Mouse (Mus musculus) hindbrain, embryonic 12.5 days (tissue): Measurements from ENCODE around the gene Psen1. TPM values are rescaled to one million over a fixed set of nuclear protein-coding genes. Genes with fewer than 3 reads are reported as not detected.

Experiments used
- polyA plus RNA-seq: library from polyadenylated mRNA; unstranded; fragments of >200 nt; fragmentation: Nextera tagmentation; extraction: Ambion mirVana; gene quantifications from 2 replicates; pipeline ENCODE4 v1.2.1, GENCODE M21; 2016

The Psen1 gene
- polyA plus RNA-seq, 1 experiment from 2014 or later = 80.0 TPM

Other genes with a start within 250 kb of the Psen1 start
- 18.0 and 21.6 TPM in 2 replicates for gene Dpf3, start 200.4 kb upstream of the Psen1 start, polyA plus RNA-seq
- gene Dcaf4, start 167.7 kb upstream of the Psen1 start, polyA plus RNA-seq = 28.2 and 29.9 TPM in 2 replicates
- 35.0 and 37.7 TPM in 2 replicates for gene Zfyve1, start 90.9 kb upstream of the Psen1 start, polyA plus RNA-seq
- gene Rbm25, start 56.9 kb upstream of the Psen1 start, polyA plus RNA-seq = 286 and 304 TPM in 2 replicates
- gene Papln, start 75.5 kb downstream of the Psen1 start, polyA plus RNA-seq = 0.10 and 0.26 TPM in 2 replicates
- gene Numb, start 233.8 kb downstream of the Psen1 start, polyA plus RNA-seq = 30.8 and 31.5 TPM in 2 replicates